Mouse (Mus musculus) heart, postnatal 25 days (tissue): ENCODE measurements around the gene Mtss1l. TPM values are rescaled to one million over a fixed set of nuclear protein-coding genes. Genes with fewer than 3 reads are reported as not detected.
"Not testable (repeated sequence)": the region's sequence is repeated elsewhere in the genome, so short reads cannot be mapped to it uniquely, and the experiment has no call there.

Experiments used
- DNase-seq: peaks from one replicate; pipeline ENCODE4 v3.0.0; 2022; ENCODE audit warnings: low spot score
- intact Hi-C: fragments of 180-260 bp; cut with DNase I; formaldehyde crosslinking; loops from one replicate; pipeline ENCODE4 v1.15.1; 2025
- total RNA-seq, 2 experiments: library from RNA; stranded (reverse); gene quantifications; 2 replicates each; pipeline ENCODE4 v1.2.3; 2021

Mtss1l gene
- total RNA-seq, 2 experiments from 2014 or later: 33.8 to 36.1 TPM

DNA sequence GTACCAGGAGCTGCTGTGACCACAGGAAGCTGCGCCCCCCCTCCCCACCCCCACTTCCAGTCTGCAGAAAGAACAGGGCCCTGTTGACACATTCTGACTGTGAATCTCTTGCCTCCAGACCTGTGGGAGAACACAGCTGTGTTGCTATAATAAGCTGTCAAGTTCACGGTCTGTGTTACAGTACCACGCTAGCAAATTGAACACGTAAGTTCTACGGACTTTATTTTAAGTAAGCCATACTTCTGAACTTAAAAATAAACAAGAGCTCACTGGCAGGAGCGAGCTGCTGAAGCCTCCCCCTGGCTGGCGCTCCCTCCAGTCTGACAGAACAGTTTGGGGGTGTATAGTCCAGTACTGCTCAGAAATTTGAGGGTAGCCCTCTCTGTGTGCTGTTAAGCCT is 51.2 kb downstream of the Mtss1l start:
- DNase-seq: no peak
- intact Hi-C loops: no loop called here

DNA sequence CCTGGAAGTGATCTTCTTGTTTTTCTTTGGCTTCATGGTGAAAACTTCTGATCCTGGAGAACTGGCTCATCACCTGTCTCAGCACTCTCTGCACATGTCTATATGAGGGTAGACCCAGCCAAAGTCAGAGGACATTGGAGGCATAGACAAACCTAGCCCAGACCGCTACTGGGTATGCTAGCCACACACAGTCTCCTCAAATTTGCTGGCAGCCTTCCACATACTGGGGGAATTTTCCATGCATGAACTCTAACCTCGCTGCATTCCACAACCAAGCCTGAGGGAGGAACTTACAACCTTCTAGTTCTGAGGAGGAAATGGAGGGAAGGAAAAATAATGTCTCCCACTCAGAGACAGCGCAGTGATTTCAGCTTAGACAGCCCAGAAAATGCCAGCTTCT is 52.8 kb downstream of the Mtss1l start:
- no peak for DNase-seq
- intact Hi-C loops: no loop called here

DNA sequence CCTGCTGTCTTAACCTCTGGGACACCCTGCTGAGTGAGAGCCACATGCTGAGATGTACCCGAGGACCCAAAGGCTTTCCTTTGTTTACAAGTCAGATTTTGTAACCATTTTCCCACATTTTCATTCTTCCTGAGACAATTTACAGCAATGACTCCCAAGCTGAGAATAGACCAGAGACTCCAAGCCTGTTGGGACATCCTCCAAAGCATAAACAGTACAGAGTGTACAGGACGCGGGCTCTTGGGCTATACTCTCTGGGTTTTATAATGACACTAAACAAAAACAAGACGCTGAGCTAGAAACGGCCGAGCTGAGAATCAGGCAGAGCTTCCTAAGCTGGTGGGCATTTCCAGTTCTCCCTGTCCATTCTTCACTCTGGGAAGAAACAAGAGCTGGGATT is 53.4 kb downstream of the Mtss1l start:
- no peak for DNase-seq
- intact Hi-C loops: no loop called here

DNA sequence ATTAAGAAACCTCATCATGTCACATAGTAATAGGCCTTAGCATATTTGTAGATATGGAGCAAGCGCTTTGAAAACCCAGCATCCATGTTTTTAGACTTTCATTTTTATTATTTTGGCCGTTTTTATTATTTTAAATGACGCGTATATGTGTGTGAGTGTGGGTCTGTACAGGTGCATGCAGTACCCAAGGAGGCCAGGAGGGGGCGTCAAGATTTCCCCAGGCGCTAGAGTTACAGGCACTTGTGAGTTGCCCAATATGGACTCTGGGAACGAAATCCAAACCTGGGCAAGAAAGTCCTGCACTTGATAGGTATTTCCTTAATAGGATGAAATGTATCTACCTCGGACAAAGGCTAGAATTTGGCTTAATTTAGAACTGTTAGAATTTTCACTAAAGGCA is 54.0 kb downstream of the Mtss1l start:
- intact Hi-C loops: no loop called here

DNA sequence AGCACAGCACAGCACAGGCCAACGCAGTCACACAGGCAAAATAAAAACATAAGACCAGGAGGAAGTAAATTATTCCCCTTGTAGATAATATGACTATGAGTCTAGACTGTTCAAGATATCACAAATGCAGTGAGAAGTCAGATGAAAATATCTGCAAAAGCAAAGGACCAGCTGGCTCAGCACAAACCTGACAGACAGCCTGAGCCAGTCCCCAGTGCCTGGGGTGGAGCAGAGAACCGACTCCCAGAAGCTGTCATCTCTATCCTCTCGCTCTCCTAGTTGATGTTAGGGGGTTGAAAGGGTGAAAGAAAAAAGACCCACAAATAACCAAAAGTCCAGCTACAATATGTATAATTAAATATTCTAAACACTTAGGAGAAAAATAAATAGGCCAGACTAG is 54.4 kb downstream of the Mtss1l start:
- no peak for DNase-seq
- intact Hi-C loops: no loop called here

More for the DNA sequence above, 54.0 kb downstream of the Mtss1l start:
- DNase-seq: no peak

DNA sequence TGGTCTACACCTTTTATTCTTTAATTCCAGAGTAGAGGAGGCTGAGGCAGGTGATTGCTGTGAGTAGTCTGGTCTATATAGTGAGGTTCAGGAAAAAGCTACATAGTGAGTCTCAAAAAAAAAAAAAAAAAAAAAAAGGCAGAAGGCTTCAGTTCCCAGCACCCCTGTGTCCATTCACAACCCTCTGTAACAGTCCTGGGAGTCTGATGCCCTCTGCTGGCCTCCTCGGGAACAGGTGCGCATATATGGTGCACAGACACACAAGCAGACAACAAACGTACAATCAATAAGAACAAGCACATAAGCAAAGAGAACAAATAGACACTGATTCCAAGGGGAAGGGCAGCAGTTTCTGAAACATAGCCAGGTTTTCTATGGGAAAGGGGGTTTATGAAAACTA is 55.1 kb downstream of the Mtss1l start:
- intact Hi-C loops: no loop called here
- DNase-seq: no peak

DNA sequence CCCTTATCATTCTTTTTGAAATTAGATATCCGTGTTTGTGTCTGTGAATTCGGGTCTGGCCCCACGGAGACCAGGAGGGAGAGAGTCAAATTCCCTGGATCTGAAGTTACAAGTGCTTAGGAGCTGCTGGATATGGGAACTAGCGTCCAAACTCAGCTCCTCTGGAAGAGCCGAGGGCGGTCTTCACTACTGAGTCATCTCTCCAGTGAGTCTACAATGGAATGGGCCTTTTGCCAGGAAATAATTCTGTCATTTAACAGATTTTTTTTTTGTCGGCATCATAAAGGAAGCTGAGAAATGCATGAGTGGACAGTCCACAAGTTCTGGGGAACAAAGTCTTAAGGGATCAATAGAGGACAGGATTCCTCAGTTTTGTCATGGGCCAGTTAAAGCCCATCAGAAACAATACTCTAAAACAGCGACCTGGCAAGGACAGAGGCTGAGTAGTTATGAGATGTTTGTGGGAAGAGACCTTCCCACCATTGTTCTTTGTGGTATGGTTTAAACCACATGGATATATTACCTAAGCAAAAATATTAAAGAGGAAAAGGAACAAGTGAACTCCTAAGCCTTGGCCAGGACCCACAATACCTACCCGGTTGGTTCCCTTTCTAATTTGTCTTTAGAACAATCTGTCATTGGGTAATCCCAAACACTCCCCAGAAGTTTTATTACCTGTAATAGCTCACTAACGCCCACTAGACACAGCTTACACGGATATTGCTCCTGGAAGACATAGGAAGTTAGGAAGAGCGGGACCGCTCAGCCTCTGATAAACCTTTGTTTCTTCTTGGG is 58.8 kb downstream of the Mtss1l start:
- DNase-seq: no peak
- intact Hi-C loops: no loop called here

DNA sequence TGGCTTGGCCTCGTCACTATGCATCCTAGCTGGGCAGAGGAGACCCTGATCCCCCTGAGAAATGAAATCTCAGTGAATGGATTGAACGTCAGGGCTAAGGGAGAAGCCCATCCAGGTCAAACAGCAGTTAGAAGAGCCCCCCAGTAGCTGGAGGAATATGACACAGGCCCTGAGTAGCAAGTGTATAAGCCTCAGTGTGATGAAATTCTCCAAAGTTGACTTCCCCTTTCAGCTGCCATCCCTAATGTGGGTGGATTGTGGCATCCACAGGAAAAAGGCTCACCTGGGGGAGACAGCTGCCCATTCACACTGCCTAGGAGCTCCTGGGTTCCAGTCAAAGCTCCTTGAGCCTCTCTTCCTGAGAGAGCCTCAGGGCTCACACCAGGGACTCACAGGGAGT is 64.1 kb downstream of the Mtss1l start:
- DNase-seq: no peak
- intact Hi-C loops: no loop called here

DNA sequence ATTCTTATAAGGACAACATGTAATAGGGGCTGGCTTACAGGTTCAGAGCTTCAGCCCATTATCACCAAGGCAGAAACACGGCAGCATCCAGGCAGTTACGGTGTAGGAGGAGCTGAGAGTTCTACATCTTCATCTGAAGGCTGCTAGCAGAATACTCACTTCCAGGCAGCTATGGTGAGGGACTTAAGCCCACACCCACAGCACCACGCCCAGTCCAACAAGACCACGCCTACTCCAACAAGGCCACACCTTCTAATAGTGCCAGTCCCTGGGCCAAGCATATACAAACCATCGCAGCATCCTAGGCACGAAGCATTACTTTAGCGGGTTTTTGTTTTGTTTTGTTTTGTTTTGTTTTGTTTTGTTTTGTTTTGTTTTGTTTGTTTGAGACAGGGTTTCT is 65.2 kb downstream of the Mtss1l start:
- intact Hi-C loops, DNase-seq: not testable (repeated sequence)

DNA sequence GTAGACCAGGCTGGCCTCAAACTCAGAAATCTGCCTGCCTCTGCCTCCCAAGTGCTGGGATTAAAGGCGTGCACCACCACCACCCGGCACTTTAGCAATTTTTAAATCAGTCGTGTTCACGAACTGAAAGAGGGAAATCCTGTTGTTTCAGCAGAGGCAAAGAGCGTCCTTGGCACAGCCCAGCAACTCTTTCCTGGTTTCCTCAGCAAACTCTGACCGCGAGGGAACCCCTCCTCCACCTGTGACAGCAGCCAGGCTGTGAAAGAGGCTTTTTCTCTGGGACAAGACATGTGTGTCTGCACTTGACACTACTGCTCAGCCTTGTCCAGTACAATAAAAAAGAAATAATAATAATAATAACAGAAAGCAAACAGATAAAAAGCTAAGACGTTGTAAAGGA is 65.7 kb downstream of the Mtss1l start:
- DNase-seq: no peak
- intact Hi-C loops: no loop called here

DNA sequence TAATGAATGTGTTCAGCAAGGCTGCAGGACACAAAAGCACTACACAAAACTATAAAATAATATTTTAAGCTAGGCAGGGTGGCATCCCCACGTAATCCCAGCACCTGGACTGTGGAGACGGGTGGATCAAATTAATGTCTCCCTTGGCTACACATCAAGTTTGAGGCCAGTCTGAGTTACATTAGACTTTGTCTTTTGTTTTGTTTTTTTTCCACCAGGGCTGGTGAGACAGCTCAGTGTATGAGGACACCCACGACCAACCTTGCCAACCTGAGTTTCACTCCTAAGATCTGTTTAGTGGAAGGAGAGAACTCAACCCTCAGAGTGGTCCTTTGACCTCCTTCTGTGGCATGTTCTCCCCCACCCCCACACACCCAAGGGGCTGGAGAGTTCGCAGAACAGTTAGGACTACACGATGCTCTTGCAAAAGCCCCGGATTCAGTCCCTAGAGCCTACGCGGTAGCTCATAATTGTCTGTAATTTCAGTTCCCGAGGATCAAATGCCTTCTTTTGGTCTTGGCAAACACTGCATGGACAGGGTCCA is 66.2 kb downstream of the Mtss1l start:
- intact Hi-C loops: no loop called here
- no peak for DNase-seq

DNA sequence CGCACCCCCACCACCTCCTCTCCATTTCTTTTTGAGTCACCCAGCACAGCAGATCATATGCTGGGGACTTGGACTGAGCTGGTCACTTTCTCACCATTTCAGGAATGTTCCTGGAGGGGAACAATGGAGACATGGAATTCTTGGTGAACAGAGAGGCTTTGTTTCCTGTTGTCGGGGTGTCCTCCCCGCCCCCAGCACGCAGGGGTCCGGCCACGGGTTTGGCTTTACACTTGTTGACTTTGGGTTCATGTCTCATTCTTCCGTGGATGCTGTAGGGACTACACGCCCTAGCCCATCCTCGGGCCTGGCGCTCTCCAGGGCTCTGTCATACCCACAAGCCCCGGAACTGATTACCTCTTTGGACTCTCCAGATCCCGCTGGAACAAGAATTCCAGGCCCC is 67.7 kb downstream of the Mtss1l start:
- no peak for DNase-seq

DNA sequence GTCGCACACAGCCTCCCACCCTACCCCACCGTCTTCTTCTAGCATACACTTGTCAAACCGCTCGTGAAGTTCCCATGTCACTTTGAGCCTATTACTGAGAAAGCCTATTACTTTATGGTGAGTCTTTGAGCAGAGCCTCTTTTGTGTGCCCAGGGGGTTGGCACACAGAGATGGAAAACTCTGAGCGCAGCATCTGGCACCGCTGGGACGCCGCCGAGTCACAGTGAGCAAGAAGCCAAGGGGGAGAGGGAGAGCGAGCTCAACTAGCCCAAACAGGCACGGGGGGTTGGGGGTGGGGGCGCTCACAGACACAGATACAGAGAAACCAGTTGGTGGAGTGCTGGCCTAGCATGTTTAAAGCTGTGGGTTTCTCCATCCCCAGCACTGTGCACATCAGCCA is 68.3 kb downstream of the Mtss1l start:
- DNase-seq: no peak
- intact Hi-C loops: no loop called here

More for the DNA sequence above, 67.7 kb downstream of the Mtss1l start:
- intact Hi-C loops: no loop called here

DNA sequence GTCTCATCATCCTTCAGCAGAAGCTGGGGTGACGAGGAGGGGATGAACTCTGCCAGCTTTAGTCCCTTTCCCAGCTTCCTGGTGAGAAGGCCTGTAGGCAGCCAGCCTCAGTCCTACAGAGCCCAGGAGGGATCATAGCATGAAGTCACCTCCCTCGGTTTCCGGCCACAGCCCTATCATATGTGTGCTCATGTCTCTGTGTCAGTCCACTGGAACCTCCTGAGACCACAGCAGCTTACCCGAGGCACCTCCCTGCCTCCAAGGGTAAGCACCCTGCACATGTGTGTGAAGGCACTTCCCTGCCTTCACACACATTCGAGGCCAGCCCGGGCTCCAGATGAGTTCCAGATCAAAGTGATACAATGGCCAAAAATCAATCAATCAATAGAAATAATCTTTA is 69.0 kb downstream of the Mtss1l start:
- DNase-seq: no peak
- intact Hi-C loops: loop anchor here (5.0 kb wide), 1 partner anchor 38 kb away; no protein-coding TSS in a partner anchor

Other genes with a start within 250 kb of the Mtss1l start
- gene Vac14, start 102.9 kb upstream of the Mtss1l start, total RNA-seq: 10 to 100 TPM; 14.7 to 15.3 TPM
- 1 to 10 TPM; 7.2 TPM for gene Il34, start 84.4 kb downstream of the Mtss1l start, total RNA-seq
- gene Cog4, start 125.1 kb downstream of the Mtss1l start, total RNA-seq: 10 to 100 TPM; 69.6 to 73.7 TPM
- 10 to 100 TPM; 39.7 to 42.4 TPM for gene Sf3b3, start 125.3 kb downstream of the Mtss1l start, total RNA-seq
- gene Fuk, start 181.0 kb downstream of the Mtss1l start, total RNA-seq: 1 to 10 TPM; 4.6 to 5.4 TPM
- 10 to 100 TPM; 22.9 to 29.4 TPM for gene St3gal2, start 198.4 kb downstream of the Mtss1l start, total RNA-seq